Mouse (Mus musculus) lung, postnatal 0 days (tissue): ENCODE data around the gene Mfsd4b3.

Source experiments
- CTCF ChIP-seq: IDR thresholded peaks from 2 replicates; pipeline ENCODE4 v1.5.1; 2016; ENCODE audit warnings: antibody characterized with exemption, mild to moderate bottlenecking
- EP300 ChIP-seq: IDR thresholded peaks from 2 replicates; pipeline ENCODE4 v1.6.1; 2016; ENCODE audit warnings: antibody characterized with exemption, mild to moderate bottlenecking, control low read depth

GRCm38 (mm10) chr10:39961906-39962305 is 2.0 kb upstream of the Mfsd4b3 start:
- no peak for TF ChIP-seq CTCF
- no peak for TF ChIP-seq EP300
